Mouse (Mus musculus) hindbrain, embryonic 11.5 days (tissue): ENCODE results near the gene Fez1. TPM values are rescaled to one million over a fixed set of nuclear protein-coding genes. Genes with fewer than 3 reads are reported as not detected.

ENCODE experiments used
- ATAC-seq: fragments of 200-750 bp; cut with Nextera tagmentation; 2 replicates; pipeline ENCODE4 v1.8.0; 2017; ENCODE audit warnings: mild to moderate bottlenecking, moderate TSS enrichment, moderate library complexity; ENCODE audit not compliant: low FRiP score
- DNase-seq: peaks from one replicate; pipeline ENCODE4 v3.0.0-alpha.2; 2015; ENCODE audit warnings: low spot score
- H3K27ac ChIP-seq: fragments of 300-500 bp; sonication (generic); 2 replicates; pipeline ENCODE4 v1.5.1; 2014; ENCODE audit warnings: mild to moderate bottlenecking, low read depth, low read length
- H3K27me3 ChIP-seq: fragments of 300-500 bp; sonication (generic); 2 replicates; pipeline ENCODE4 v1.6.1; 2014; ENCODE audit warnings: mild to moderate bottlenecking, low read length, moderate library complexity, mixed read lengths; ENCODE audit not compliant: control insufficient read depth, insufficient read depth
- H3K36me3 ChIP-seq: fragments of 300-500 bp; sonication (generic); 2 replicates; pipeline ENCODE4 v1.6.1; 2014; ENCODE audit warnings: mild to moderate bottlenecking, low read length, moderate library complexity, mixed read lengths; ENCODE audit not compliant: control insufficient read depth, insufficient read depth
- H3K4me1 ChIP-seq: fragments of 300-500 bp; sonication (generic); replicated peaks from 2 replicates; pipeline ENCODE4 v1.6.1; 2014; ENCODE audit warnings: low read length, mixed read lengths; ENCODE audit not compliant: control insufficient read depth, insufficient read depth
- H3K4me2 ChIP-seq: fragments of 300-500 bp; sonication (generic); replicated peaks from 2 replicates; pipeline ENCODE4 v1.6.1; 2014; ENCODE audit warnings: mild to moderate bottlenecking, low read depth, low read length
- H3K4me3 ChIP-seq: fragments of 300-500 bp; sonication (generic); 2 replicates; pipeline ENCODE4 v1.5.1; 2014; ENCODE audit warnings: low read depth, low read length
- H3K9ac ChIP-seq: fragments of 300-500 bp; sonication (generic); 2 replicates; pipeline ENCODE4 v1.6.1; 2014; ENCODE audit warnings: low read depth, low read length
- H3K9me3 ChIP-seq: fragments of 300-500 bp; sonication (generic); 2 replicates; pipeline ENCODE4 v1.6.1; 2016; ENCODE audit warnings: low read length; ENCODE audit not compliant: control insufficient read depth
- WGBS: fragments of 180-500 bp; shearing (Covaris S2); extraction: QIAGEN DNeasy Blood & Tissue Kit; methylation state at CpG from one replicate; pipeline ENCODE4 v1.1.7; 2014; 5-methylcytosine and 5-hydroxymethylcytosine counted together
- polyA plus RNA-seq: library from polyadenylated mRNA; unstranded; fragments of >200 nt; fragmentation: Nextera tagmentation; extraction: Ambion mirVana; gene quantifications from 2 replicates; pipeline ENCODE4 v1.2.1, GENCODE M21; 2014

Fez1 gene
- polyA plus RNA-seq, 1 experiment from 2014 or later: 343 TPM

DNA sequence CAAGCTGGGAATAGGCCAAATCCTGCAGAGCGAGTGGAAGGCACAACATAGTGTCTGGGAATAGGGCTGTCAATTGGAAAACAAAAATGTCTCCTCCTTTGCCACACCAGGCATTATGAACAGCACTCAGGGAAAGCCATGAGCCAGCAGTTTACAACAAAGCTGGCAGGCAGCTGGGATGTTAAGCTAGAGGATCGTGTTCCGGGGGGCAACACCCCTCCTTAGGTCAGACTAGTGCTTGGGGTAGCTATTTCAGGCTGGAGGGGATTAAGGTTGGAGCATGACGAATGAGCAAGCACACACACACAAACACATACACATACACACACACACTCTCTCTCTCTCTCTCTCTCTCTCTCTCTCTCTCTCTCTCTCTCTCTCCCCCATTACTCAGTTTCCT lies 97.8 kb downstream of the Fez1 start:
- H3K27ac ChIP-seq: no peak overlapping the region
- WGBS: 59% methylated on average over 4 of the region's 4 CpGs
- H3K9me3 ChIP-seq: no peaks in the 10 kb centered on the region
- no peaks in the 10 kb centered on the region for H3K36me3 ChIP-seq
- no peaks in the 10 kb centered on the region for H3K4me1 ChIP-seq
- ATAC-seq (no peak), DNase-seq (no peak)
- no peak overlapping the region for H3K4me3 ChIP-seq
- no peak overlapping the region for H3K9ac ChIP-seq
- H3K4me2 ChIP-seq: no peak overlapping the region
- H3K27me3 ChIP-seq: no peaks in the 10 kb centered on the region

DNA sequence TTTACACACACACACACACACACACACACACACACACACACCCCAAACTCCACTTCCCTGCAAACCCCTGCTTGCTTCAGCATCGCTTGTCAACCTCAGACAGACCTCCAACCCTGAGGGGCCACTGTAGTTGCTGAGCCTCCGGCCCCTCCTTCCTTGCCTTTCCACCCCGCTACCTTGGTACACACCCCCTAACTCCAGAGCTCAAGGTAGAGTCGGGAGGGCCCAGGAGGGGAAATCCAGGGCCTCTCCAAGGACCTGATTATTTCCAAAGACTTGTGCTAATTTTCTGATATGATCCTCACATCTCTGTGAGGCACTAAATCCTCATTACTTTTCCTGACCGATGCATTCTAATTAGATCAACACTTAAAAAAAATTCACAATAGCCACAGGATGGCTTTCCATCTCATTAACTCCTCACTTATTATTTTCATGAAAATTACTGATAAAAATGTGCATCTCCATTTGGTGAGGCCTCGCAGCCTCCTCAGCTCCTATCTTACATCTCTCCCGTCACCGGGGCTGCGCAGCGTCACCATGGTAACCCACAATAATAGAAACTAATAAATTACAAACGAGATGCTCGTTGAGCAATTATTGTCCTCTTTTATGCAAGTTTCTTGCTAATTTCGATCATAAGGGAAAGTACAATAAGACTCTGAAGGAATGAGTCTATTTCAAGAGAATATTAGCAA lies 100.2 kb downstream of the Fez1 start:
- peak; percentile 57; the same call in 1 of the 2 replicates for ATAC-seq
- no peak overlapping the region for H3K9ac ChIP-seq
- H3K4me2 ChIP-seq: no peak overlapping the region
- no peaks in the 10 kb centered on the region for H3K4me1 ChIP-seq
- H3K36me3 ChIP-seq: no peaks in the 10 kb centered on the region
- no peak overlapping the region for H3K27ac ChIP-seq
- 65% methylated on average over 13 of the region's 13 CpGs for WGBS
- H3K4me3 ChIP-seq: no peak overlapping the region
- no peaks in the 10 kb centered on the region for H3K9me3 ChIP-seq
- peak; percentile 17 for DNase-seq
- H3K27me3 ChIP-seq: no peaks in the 10 kb centered on the region

DNA sequence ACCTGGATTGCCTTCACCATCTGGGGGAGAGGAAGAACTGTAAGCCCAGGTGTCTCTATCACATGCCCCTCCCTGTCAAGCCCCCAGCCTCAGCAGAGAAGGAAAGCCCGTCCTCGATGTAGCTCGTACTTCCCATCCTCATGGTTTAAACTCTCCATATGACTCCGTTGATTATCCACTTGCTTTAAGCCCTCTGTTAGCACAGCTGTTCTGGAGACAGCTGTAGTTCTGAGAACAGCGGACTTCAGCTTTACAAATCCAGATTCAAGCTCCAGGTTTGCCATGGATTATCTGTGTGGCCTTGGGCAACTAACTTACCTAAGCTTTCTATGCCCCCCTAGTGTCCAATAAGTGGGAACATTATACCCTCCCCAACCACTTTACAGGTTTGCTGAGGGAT lies 102.1 kb downstream of the Fez1 start:
- DNase-seq (no peak), ATAC-seq (no peak)
- Histone ChIP-seq H3K9me3 (no peaks in the 10 kb centered on the region), H3K4me1 (no peaks in the 10 kb centered on the region), H3K9ac (no peak overlapping the region), H3K4me2 (no peak overlapping the region), H3K27ac (no peak overlapping the region), H3K36me3 (no peaks in the 10 kb centered on the region), H3K4me3 (no peak overlapping the region), H3K27me3 (no peaks in the 10 kb centered on the region)
- WGBS: 91% methylated on average over 5 of the region's 5 CpGs

Other genes starting within 250 kb of the Fez1 start
- gene Gm17689, start 239.2 kb upstream of the Fez1 start, polyA plus RNA-seq: not detected in 2 replicates
- gene A630095E13Rik, start 178.5 kb upstream of the Fez1 start, polyA plus RNA-seq: not detected in 2 replicates
- not detected in 2 replicates for gene Acrv1, start 128.6 kb upstream of the Fez1 start, polyA plus RNA-seq
- gene Chek1, start 94.8 kb upstream of the Fez1 start, polyA plus RNA-seq: 40.4 and 46.2 TPM in 2 replicates
- gene Stt3a, start 54.2 kb upstream of the Fez1 start, polyA plus RNA-seq: 140 and 166 TPM in 2 replicates
- 61.7 and 68.7 TPM in 2 replicates for gene Ei24, start 24.5 kb upstream of the Fez1 start, polyA plus RNA-seq